Mouse (Mus musculus) heart, adult 9 months (tissue): Measurements from ENCODE around the gene Jak2.

Experiments used
- DNase-seq, 2 experiments: peaks; one replicate each; pipeline ENCODE4 v3.0.0; 2022; ENCODE audit warnings: low spot score in 2 of 2

Gene Jak2

GRCm38 (mm10) chr19:29300919-29301318 lies 49.3 kb downstream of the Jak2 start:
- DNase-seq: no peak

- DNase-seq: no peak
Observed at GRCm38 (mm10) chr19:29302119-29302518, 50.5 kb downstream of the Jak2 start.

DNA sequence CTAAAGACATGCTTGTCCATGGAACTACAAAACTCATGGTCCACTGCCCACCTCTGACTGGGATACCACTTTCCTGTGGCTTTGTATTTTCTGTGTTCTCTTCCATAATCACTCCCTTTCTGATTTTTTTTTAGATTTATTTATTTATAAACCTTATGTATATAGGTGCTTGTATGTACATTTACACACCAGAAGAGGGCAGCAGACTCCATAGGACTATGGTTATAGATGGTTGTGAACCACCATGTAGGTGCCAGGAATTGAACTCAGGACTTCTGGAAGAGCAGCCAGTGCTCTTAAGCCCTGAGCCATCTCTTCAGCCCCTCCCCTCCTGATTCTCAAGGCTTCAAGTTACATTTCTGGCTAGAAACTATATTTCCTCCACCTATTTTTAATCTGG lies 57.2 kb downstream of the Jak2 start:
- no peak for DNase-seq

DNA sequence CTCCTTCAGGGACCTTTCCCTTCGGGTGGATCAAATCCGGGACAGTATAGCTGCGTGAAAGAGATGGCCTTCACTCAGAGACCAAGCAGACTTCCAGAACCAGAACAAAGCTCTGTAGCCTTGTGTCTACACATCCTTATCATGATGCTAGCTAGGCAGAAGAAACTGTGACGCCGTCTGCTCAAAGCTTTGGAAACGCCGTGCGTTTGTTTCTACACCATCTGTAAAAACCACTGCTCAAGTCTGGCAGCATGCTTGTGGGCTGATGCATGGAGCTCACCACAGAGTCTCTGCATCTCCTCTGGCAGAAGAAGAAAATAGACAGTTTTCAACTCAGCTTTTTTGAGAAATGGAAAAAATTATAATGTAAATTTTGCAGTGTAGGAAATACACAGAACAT lies 60.2 kb downstream of the Jak2 start:
- DNase-seq: no peak

GRCm38 (mm10) chr19:29312661-29313060 lies 61.0 kb downstream of the Jak2 start:
- no peak for DNase-seq

DNA sequence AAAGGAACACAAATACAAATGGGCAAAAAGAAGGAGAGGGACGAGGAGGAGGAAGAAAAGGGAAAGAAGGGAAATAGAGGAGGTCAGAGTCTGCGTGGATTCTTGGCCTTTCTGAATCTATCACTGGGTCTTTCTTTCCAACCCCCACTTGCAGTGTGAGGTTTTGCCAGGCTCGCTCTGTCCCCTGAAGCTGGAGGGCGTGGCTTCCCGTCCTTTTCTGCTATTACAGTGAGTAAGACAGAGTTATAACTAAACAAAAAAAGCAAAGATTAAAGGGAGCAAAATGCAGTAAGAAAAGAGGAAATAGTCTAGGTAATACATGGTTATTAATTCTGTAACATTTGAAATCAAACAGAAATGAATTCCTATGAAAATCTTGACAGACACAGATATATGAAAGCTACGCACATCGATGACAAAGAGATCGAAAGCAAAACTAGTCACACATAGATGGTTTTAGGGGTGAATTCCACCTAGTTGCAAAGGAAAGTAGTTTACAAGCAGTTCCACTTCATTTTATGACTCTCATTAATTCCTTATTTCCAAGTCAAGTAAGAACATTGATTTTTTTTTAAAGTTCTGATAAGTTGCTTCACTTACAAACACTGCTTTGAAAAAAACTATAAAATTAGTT lies 71.9 kb downstream of the Jak2 start:
- no peak for DNase-seq

GRCm38 (mm10) chr19:29325053-29325851 lies 73.6 kb downstream of the Jak2 start, which contains the start of gene Insl6:
Insl6 (minus strand) TSS chr19:29325356.
- peak; percentile 23 to 30 for DNase-seq

GRCm38 (mm10) chr19:29325852-29326180 lies 74.2 kb downstream of the Jak2 start:
- DNase-seq: no peak

GRCm38 (mm10) chr19:29326396-29326795 lies 74.8 kb downstream of the Jak2 start:
- DNase-seq: no peak

DNA sequence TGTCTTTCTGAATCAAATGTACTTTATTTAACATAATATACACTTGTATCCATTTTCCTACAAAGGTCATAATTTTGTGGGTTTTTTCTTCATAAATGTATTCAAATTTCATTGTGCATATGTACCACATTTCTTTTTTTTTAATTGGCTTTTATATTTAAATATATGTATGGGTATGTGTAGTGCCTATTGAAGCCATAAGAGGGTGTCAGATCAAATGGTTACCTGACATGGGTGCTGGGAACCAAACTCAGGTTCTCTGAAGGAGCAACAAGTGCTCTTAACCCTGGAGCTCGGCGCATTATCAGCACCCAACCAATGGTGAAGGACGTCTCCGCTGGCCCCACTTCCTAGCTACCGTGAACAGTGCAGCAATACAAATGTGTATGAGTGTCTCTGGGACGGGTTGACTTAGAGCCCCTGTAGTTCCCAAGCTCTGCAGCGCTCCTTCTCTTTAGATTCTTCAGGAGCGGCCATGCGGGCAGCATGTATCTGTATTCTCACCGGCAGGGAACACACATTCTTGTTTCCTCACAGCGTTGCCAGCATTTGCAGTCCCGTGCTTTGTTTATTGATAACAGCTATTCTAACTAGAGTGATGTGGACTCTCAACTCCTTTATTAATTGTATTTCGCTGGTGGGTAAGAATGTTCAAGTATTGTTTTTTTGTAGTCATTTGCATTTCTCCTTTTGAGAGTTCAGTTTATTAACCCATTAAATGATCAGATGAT lies 75.4 kb downstream of the Jak2 start:
- DNase-seq: no peak

- no peak for DNase-seq
Observed at GRCm38 (mm10) chr19:29334068-29334745, 82.6 kb downstream of the Jak2 start, which contains the start of gene Rln1. Rln1 (minus strand) TSS chr19:29334670.

- DNase-seq: no peak
Observed at GRCm38 (mm10) chr19:29336624-29337023, 85.0 kb downstream of the Jak2 start.

- DNase-seq: no peak
Observed at GRCm38 (mm10) chr19:29341029-29341428, 89.4 kb downstream of the Jak2 start.

GRCm38 (mm10) chr19:29342281-29342680 lies 90.7 kb downstream of the Jak2 start:
- no peak for DNase-seq

GRCm38 (mm10) chr19:29344868-29345267 lies 93.2 kb downstream of the Jak2 start:
- DNase-seq: no peak

DNA sequence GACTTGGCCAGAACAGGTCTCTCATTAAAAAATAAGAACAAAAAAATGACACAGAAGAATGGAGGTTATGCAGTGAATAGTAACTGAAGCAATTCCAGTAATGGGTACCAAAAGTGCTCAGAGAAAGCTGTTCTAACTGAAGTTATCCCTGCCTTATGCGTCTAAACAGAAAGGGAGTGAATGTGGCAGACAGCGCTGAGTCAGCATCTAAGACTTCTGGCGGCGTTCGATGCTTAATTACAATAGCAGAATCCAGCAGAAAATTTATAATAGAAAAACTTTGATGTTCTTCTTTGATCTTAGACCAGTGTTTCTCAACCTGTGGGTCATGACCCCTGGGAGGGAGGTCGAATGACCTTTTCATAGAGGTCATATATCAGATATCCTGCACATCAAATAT lies 94.0 kb downstream of the Jak2 start:
- no peak for DNase-seq

DNA sequence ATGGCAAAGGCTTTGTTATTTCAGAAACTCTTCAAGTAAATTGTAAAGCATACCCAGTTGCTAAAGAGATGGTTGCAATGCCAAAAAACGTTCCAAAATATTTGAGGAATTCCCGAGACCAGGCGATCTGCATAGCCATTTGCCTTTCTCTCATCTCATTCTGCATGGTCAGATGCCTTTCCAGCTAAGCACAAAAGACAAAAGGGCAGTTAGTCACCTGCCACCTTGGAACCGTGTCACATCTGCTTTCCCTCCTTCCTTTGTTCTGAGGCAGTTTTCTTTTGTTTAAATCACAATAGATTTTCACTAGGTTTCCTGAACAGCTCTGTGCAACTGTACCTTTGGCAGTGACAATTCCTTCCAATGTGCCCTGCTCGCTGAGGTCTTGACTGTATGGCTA lies 99.4 kb downstream of the Jak2 start:
- no peak for DNase-seq

- DNase-seq: peak; percentile 57 to 83
Observed at GRCm38 (mm10) chr19:29354895-29355877, 103.6 kb downstream of the Jak2 start.

- DNase-seq: no peak
Observed at GRCm38 (mm10) chr19:29356281-29356680, 104.7 kb downstream of the Jak2 start.

GRCm38 (mm10) chr19:29360251-29360650 lies 108.6 kb downstream of the Jak2 start:
- no peak for DNase-seq
